Mouse (Mus musculus) lung, postnatal 36 days (tissue): ENCODE results near the gene Nceh1.
A peak's percentile ranks its signal among the peaks of the same experiment; 100 is the strongest.

ENCODE experiments used
- DNase-seq: peaks from one replicate; pipeline ENCODE4 v3.0.0; 2022; ENCODE audit warnings: mixed read lengths

Nceh1 gene

DNA sequence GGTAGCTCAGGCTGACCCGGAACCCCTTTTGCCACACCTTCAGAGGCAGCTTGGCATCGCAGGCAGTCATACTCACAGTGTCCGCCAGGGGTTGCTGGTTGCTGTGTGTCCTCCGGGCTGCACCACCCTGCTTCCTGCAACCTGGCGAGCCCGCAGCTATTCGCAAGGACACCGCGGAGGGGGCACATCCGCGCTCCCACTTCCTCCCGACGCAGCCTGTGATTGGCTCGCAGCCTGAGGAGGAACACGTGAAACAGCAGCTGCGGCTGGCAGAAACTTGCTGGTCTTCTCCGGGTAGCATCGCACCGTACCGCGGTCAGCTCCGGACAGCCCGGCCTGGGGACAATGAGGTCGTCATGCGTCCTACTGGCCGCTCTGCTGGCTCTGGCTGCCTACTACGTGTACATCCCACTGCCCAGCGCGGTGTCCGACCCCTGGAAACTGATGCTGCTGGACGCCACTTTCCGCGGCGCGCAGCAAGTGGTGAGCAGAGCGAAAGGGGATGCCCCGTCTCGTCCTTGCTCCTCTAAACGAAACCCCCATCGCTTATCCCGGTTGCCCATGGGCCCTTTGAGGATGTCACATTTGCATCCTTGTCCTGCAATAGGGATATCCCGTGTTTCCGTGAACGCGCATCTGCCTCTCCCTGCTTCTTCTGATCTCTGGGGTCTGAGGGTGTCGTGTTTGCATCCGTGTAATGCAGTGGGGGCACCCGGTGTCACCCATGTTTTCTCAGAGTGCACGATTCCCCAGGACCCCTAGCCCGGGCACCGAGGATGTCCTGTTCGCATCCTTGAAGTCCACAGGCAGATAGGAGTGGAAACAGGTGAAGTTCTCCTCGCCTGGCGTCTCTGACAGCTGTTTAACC, at the start of gene Nceh1:
Nceh1 (plus strand) TSS at position 233 of the 868 bp plus-strand sequence.
- peak; percentile 98 for DNase-seq

DNA sequence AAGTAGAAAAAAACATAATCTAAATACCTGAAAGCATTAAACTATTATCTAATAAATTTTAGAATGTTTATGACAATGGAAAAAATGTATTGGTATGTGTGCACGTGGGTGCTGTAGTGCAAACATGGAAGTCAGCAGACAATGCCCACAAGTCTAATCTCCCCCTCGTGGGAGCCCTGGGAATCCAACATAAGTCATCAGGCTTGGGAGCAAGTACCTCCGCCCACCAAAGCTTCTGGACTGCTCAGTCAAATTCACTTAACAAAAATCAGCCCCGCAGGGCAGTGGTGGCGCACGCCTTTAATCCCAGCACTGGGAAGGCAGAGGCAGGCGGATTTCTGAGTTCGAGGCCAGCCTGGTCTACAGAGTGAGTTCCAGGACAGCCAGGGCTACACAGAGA, 42.7 kb upstream of the Nceh1 start:
- no peak for DNase-seq

DNA sequence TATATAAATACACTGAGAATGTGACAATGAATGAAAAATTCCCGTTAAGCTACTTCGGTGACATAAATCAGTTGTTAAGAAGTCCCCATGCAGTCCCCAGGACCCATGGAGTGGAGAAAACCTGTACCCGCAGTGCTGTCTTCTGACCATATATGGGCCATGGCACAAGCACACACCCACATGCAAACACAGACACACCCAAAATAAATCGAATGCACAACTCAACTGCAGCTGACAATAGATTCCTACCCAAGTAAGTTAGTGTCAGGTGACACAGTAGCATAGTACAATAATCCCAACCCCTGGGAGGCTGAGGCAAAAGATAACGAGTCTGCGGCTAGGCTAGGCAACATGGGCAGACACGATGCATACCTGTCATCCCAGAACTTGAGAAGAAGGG, 39.2 kb upstream of the Nceh1 start:
- no peak for DNase-seq

DNA sequence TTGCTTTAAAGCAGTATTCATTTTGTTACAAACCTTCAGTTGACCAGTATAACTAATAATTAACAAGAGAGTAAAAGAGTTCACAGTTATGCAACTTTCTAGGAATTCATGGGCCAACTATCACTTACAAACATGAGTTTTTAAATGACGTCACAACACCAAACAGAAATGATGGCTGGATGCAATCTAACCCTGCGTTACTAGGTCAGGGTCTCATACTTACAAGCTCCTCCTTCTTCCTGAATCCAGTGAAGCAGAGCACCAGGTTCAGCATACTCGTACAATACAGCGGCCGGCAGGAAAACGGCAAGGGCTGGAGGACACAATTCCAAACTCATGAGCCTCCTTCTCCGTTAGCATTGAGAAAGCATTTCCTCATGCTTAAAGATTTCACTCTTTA, 37.0 kb upstream of the Nceh1 start:
- no peak for DNase-seq

DNA sequence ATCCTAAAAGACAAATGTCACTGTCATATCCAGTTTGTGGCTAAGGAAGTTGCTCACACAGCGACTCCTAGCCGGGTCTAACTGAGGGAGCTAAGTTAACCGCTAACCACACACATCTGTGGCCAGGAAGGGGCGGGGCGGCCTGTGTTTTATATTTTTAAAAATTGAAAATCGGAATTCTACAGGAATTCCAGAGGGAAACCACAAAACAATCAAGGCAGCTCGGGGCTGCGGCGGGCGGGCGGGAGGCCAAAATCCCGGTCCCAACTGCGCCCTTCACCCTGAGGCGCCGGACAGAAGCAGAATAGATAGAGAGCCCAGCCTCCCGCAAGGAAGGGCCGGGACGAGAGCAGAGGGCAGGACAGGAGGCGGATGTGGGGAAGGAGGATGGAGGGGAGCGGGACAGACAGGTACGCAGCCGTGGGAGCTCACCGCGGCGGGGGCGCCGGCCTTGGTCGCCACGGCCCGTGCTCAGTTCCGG, 29.5 kb upstream of the Nceh1 start:
- peak; percentile 26 for DNase-seq

DNA sequence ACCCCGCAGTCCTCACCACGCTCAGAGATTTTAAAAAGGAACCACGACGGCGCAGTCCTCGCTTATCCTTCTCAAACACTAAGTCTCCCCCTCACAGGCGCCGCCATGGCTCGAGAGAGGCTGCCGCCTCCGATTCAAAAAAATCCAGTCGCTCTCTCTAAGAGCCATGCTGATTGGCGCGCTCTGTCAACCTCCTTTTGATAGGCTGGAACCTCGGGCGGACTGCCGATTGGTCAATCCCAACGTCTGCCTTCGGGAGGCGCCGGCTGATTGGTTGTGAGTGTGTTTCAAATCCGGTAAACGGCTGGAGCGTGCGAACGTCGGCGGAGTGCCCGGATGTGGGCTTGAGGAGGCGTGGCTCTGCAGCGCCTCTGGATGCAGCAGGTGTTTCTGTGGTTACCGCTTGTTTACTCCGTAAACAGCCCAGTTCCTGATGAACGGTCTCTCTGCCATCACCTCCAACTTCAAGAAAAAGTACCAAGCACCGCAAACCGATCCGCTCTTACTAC, 29.0 kb upstream of the Nceh1 start, which contains the start of gene Ect2:
Ect2 (minus strand) TSS at position 178 of the 509 bp plus-strand sequence.
- peak; percentile 99 for DNase-seq

DNA sequence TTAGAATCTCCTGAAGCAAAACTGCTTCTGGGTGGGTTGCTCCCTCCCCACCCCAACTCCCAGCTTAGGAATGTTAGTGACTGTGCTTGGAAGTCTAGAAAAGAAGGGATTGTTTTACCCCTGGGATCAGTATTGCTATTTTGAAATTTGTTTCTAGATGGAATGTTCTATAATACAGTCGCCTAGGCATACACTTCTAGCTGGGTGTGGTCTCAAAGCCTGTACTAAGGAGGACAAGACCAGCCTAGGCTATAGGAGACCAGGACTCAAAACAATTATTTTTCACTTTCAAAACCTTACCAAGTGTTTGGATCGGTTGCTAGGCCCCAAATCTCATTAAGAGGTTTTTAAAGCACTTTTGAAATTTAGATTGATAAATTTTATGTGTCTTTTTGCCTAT, 28.5 kb upstream of the Nceh1 start:
- peak; percentile 6 for DNase-seq

DNA sequence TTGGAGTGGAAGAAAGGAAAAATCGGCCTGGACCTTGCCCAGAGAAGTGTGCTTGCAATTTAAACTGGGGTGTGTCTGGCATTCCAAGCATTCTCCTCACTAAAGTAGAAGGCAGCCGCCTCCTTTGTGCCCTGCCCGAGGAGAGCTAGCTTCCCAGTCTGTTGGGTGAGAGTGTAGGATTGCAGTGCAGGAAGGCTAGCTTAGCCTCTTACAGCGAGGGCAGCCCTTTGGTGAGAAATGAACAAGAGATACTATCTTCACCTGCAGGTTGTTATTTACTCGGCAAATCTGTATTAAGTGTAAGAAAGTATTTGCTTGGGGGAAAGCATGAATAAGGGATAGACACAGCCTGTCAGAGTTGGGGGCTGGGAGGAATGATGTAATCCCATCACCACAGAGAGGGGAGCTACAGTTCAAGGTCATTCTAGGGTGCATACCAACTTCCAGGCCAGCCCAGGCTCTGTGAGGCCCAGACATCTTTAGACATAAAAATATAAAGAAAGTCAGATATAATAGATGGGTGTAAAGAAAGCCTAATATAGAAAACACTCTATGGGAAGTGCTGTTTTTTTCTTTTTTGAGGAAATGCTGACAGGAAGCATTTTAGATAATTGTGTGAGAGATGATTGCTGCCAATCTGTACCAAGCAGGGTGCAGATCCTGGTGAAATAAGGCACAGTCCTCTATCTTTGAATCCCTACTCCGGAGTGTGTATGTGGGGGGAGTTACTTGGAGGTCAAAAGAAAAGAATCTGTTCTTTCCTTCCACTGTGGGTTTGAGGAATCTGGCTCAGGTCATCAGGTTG, 27.5 kb upstream of the Nceh1 start:
- DNase-seq: peak; percentile 81

DNA sequence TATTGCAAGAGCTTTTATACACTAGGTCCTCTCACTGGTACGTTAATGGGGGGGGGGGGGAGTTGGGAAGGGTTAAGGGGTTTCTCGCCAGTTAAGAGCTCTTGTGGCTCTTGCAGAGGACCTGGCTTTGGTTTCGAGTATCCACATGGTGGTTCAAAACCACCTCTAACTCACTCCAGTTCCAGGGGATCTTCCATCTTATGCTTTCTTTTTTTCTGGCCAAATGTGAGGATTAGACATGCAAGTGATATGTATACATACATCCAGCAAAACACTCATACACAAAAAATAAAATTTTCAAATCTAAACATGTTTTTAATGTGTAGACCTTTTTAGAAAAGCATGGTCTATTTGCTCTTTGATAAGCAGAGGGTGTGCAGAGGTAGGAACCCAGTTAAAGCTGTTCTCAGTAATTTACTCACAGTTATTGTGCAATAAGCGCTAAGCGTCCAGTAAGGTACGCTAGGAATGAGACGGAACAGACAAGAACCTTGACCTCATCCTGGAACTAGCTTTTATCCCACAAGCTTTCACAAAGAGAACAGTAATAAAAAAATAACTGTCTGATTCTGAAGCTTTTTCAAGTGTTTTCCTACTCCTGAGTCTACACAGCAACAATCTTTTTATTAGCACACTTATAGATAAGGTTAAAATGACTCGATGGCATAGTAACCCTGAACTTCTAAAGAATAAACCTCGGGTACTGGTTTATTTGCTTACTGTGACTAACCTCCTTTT, 26.7 kb upstream of the Nceh1 start:
- DNase-seq: peak; percentile 72

DNA sequence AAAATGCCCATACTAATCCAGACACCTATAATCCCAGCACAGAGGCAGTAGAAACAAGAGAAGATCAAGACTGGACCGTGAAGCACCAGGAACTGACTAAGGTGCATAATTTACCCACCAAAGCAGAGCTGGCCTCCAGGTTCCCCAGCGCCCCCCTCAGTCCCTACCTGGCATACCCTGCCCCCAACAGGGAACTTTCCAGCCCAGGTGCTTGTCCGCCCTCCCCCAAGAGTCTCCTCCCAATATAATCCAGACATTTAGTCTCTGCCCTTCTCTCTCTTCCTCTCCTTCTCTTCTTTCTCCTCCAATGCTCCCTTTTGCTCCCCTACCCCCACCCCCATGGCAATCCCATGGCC, 26.2 kb upstream of the Nceh1 start:
- peak; percentile 8 for DNase-seq

DNA sequence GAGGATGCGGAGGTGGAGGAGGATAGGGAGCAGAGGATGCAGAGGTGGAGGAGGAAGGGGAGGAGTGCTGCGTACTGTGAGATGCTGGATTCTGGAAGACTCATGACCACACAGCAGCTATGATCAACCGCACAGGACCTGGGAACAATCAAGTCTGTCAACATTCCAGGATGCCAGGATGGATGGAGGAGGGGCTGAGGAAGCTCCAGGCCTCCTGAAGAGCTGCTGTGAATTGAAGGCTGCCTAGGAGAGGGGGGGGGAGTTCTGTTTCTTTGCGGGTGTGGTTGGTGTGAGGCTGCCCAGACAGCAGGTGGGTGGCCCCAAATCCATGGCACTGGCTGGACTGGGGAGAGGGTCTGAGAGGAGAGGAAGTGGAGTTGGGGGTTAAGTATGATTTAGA, 23.9 kb upstream of the Nceh1 start:
- no peak for DNase-seq

DNA sequence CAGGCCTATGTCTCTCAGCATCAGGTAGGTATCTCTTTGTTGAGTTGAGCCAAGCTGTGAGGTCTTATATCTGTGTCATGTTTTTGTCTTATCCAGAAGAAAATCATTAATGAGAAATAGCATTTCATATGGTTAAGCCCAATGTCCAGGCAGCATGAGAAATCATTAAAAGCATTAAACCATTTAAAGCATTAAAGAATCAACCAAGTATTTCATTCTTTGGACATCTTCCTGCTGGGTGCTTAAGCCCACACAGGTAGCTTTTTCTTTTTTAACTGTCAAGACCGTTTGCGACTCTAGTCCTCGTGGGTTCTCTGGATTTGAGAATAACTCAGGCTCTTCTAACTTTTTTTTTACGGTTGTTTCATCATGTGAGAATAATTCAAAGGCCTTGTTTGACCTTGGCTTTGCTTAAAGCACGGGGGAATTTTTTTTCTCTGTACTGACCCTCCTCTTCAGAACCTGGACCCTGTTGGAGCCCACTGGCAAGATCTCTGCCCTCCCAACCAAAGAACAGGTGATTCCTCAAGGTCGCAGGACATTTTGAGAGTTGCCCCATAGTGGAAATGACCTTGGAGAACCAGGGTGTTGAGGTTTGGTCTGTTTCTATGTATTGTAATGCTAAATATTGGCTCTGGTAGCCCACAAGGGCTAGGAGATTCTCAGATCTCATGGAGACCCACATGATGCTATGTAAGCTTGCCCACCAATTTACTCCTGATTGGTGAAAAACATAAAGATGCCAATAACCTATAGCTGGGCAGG, 20.9 kb upstream of the Nceh1 start:
- no peak for DNase-seq

DNA sequence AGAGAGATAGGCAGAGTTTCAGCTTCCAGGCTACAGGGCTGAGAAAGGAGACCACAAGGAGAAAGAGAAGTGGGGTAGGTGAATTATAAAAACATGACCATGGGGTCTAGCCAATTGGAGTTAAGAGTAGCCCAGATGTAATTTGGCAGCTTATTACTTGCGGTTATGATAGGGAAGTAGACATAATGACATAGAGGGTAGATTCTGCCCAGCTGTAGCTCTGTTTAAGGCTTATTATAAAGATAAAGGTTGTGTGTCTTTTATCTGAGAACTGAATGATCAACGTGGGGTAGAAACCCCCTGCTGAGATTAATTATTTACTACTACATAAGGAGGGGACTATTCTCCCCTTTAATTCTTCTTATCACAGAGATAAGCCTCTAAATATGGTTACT, 20.4 kb upstream of the Nceh1 start:
- DNase-seq: no peak

DNA sequence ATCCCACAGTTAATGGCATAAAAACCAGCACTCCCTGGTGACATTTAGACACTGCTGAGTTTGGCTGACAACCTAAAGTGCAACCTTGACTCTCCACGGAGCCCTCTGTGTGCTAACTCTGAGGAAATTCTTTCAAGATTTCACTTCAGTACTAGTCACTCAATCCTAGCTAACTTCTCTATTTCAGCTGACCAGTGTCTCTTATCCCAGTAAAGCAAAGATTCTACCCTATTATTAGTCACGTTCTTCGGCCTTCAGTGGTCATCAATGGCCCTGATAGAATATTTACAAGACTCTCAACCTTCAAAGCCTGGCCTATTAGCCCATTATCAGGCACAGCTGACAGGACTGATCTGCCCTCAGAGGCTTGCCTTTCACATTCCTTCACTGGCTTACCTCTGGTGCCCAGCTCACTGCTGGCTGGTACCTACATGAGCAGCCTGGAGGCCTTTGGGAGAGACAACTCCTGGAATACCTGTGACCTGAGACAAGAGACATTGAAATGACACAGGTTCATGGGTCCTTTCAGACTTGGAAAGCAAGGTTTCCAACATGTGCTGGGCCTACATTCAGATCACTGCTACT, 17.2 kb upstream of the Nceh1 start:
- DNase-seq: no peak

DNA sequence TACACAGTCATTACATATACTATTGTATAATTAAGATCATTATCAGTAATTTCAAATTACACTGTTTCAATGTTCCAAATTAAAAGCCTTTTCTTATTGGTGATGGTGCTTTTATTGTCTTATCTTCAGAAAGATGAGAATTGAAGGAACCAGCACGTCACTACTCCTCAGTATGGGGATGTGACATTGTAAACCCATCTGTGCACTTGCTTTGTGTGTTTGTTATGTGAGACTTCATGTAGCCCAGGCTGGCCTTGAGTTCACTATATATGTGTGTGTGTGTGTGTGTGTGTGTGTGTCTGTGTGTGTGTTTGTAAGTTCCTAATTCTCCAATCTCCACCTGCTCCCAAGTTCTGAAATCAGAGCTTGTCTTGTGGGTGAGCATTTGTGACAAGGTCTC, 12.5 kb upstream of the Nceh1 start:
- no peak for DNase-seq

DNA sequence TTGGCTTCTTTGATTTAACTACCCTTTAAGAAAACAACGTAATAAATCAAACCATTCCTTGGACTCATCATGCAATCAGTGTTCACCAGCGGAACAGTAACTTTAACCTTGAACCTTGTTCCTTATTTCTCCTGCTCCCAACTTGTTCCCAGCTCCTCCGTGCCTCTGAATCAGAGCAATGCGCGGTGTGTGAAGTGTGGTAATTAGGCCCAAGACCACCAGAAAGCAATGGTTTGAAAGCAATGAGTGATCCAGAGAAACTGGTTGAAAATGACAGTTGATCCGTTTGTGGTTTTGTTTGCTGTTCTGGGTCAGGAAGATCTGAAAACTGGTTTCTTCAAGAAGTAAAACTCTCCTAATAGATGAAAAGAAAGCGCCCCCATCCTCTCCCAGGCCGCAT, 3.1 kb upstream of the Nceh1 start:
- DNase-seq: no peak

DNA sequence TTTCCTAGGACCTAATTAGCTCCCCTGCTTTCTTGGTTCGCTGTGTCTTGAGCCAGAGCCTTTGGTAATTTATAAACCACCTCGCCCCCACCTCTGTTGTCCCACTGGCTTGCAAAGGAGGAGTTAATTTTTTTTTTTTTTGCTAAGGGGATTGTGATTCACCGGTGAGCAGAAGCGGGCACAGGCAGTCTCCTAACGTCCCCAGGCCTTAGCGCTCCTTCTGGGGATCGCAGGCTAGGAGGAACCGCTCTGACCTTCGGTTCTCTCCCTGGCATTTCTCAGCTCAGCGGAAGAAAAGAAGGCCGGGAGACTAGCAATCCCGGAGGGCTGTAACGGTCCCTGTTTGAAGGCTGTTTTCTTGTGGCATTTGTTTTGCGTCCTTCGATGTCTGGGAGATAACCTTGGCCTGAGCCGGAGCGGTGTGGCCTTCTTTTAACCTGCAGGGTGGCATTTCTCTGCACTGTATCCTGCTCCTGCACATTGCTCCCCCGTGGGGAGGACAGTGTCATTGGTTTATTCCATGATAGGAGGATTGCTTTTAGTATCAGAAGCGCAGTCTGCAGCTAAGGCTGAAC, 923 bp downstream of the Nceh1 start:
- no peak for DNase-seq

DNA sequence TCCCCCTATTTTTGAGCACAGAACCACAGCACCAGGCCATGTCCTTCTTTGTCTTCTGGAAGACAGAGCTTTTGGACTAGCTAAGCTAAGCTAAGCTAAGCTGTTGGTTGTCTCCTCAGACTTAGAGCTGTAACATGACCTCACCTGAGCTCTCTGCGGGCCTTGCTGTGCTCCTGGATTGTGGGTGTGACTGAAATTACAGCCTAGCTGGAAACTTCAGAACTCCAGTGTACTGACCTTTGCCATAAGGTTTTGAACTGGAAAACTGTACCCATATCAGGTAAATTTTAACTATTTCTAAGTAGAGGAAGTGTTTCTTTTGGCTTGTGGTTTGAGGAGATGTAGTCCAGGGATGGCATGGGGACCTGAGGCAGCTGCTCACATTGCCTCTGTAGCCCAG, 5.6 kb downstream of the Nceh1 start:
- no peak for DNase-seq

DNA sequence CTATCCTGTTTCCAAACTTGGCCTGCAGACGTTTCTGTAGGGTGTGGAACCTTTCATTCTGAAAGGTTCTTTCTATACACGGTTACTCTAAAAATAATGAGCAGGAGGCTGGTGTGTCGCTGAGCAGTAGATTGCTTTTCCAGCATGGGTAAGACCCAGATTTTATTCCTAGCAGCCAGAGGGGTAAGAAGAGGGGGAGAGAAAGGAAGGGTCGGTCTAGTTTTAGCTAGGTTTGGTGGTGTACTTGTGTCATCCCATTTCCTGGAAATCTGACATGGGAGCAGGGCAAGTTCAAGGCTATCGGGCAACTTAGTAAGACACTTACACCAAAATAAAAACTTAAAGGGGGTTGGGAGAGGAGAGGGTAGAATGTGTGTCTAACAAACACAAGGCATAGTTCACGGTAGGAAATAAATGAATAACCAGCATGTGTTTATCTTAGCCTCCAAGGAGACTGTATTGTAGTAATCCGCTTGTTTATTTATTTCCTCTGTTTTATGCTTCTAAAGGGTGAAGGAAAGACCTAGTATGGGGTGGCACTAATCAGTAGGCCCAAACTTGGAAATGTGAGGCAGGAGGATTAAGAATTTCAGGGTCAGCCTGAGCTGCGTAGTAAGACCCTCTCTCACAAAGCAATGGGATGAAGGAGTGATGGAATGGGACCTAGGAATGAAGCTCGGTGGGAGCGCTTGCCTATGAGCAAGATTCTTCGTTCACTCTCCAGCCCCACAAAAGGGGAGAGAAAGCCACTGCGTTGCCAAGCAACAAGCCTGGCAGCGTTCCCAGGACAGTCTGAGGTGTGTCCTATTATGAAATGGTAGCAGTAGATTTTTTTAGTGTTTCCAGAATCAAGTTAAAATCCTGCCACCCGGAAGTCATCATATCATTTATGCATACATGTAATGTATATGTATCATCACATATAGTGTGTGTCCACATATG, 6.8 kb downstream of the Nceh1 start:
- DNase-seq: peak; percentile 93

DNA sequence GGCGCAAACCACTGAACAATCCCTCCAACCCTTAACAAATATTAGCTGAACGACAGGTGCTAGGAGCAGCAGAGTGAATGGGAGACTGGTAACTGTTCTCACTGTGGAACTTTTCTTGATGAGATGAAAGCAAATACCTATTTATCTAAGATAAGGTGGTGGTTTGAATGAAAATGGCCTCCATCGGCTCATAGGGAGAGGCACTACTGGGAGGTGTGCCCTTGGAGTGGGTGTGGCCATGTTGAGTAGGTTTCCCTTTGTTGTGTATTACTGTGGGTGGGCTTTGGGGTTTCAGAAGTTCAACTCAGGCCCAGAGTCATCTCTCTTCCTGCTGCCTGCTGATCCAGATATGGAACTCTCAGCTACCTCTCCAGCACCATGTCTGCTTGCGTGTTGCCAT, 8.1 kb downstream of the Nceh1 start:
- no peak for DNase-seq
